Mouse (Mus musculus): ENCODE results near the gene Mllt10. TPM values are rescaled to one million over a fixed set of nuclear protein-coding genes. Genes with fewer than 3 reads are reported as not detected.

The Mllt10 gene
- 19.1 and 23.6 TPM in 2 replicates for polyA plus RNA-seq (2012; rRNA removed)

- no peak for DNase-seq (ENCODE audit: low read depth, low spot score)
- 20% methylated on average over 20 of the region's 20 CpGs for WGBS
Measured at GRCm38 (mm10) chr2:18055016-18055928, at the start of gene Mllt10. Gene Mllt10, plus strand, starts transcription at chr2:18055237.

GRCm38 (mm10) chr2:18011226-18011625 lies 43.8 kb upstream of the Mllt10 start:
- WGBS: 86% methylated on average over 6 of the region's 6 CpGs
- DNase-seq (ENCODE audit: low read depth, low spot score): no peak

GRCm38 (mm10) chr2:18012866-18013265 lies 42.2 kb upstream of the Mllt10 start:
- 91% methylated on average over 3 of the region's 3 CpGs for WGBS
- DNase-seq (ENCODE audit: low read depth, low spot score): no peak

- WGBS: 66% methylated on average over 3 of the region's 3 CpGs
- no peak for DNase-seq (ENCODE audit: low read depth, low spot score)
Measured at GRCm38 (mm10) chr2:18015581-18015980, 39.5 kb upstream of the Mllt10 start.

- WGBS: 79% methylated on average over 1 of the region's 1 CpGs
- no peak for DNase-seq (ENCODE audit: low read depth, low spot score)
Measured at GRCm38 (mm10) chr2:18016639-18017038, 38.4 kb upstream of the Mllt10 start.

- no peak for DNase-seq (ENCODE audit: low read depth, low spot score)
- 98% methylated on average over 6 of the region's 6 CpGs for WGBS
Measured at GRCm38 (mm10) chr2:18017321-18017720, 37.7 kb upstream of the Mllt10 start.

- no peak for DNase-seq (ENCODE audit: low read depth, low spot score)
- WGBS: 73% methylated on average over 1 of the region's 1 CpGs
Measured at GRCm38 (mm10) chr2:18019122-18019521, 35.9 kb upstream of the Mllt10 start.

- DNase-seq (ENCODE audit: low read depth, low spot score): no peak
- WGBS: 55% methylated on average over 1 of the region's 1 CpGs
Measured at GRCm38 (mm10) chr2:18022886-18023285, 32.2 kb upstream of the Mllt10 start.

- 79% methylated on average over 5 of the region's 5 CpGs for WGBS
Measured at GRCm38 (mm10) chr2:18025116-18025515, 29.9 kb upstream of the Mllt10 start.

GRCm38 (mm10) chr2:18025781-18026115 lies 29.3 kb upstream of the Mllt10 start:
- no peak for DNase-seq (ENCODE audit: low read depth, low spot score)
- WGBS: 11% methylated on average over 14 of the region's 14 CpGs

More at GRCm38 (mm10) chr2:18025116-18025515, 29.9 kb upstream of the Mllt10 start:
- no peak for DNase-seq (ENCODE audit: low read depth, low spot score)

- 1% methylated on average over 44 of the region's 44 CpGs for WGBS
Measured at GRCm38 (mm10) chr2:18026116-18026947, 28.7 kb upstream of the Mllt10 start.

GRCm38 (mm10) chr2:18027448-18028139 lies 27.4 kb upstream of the Mllt10 start:
- WGBS: under 1% methylated on average over 44 of the region's 44 CpGs
- peak; percentile 75 for DNase-seq (ENCODE audit: low read depth, low spot score)

More at GRCm38 (mm10) chr2:18026116-18026947, 28.7 kb upstream of the Mllt10 start:
- no peak for DNase-seq (ENCODE audit: low read depth, low spot score)

GRCm38 (mm10) chr2:18028140-18029021 lies 26.7 kb upstream of the Mllt10 start:
- peak; percentile 74 for DNase-seq (ENCODE audit: low read depth, low spot score)

GRCm38 (mm10) chr2:18029656-18030055 lies 25.4 kb upstream of the Mllt10 start:
- WGBS: 95% methylated on average over 7 of the region's 7 CpGs
- no peak for DNase-seq (ENCODE audit: low read depth, low spot score)

More at GRCm38 (mm10) chr2:18028140-18029021, 26.7 kb upstream of the Mllt10 start:
- under 1% methylated on average over 61 of the region's 61 CpGs for WGBS

GRCm38 (mm10) chr2:18030581-18030980 lies 24.5 kb upstream of the Mllt10 start:
- 94% methylated on average over 8 of the region's 8 CpGs for WGBS

GRCm38 (mm10) chr2:18031271-18031821 lies 23.7 kb upstream of the Mllt10 start:
- WGBS: 26% methylated on average over 26 of the region's 26 CpGs
- DNase-seq (ENCODE audit: low read depth, low spot score): no peak

More at GRCm38 (mm10) chr2:18030581-18030980, 24.5 kb upstream of the Mllt10 start:
- no peak for DNase-seq (ENCODE audit: low read depth, low spot score)

GRCm38 (mm10) chr2:18031831-18032537 lies 23.1 kb upstream of the Mllt10 start:
- no peak for DNase-seq (ENCODE audit: low read depth, low spot score)

GRCm38 (mm10) chr2:18032538-18032895 lies 22.5 kb upstream of the Mllt10 start:
- DNase-seq (ENCODE audit: low read depth, low spot score): no peak
- 91% methylated on average over 5 of the region's 5 CpGs for WGBS

More at GRCm38 (mm10) chr2:18031831-18032537, 23.1 kb upstream of the Mllt10 start:
- 19% methylated on average over 34 of the region's 34 CpGs for WGBS

Data from large intestine, adult 2 months (tissue).